In genomic region chr16:29813411-29814038, GRCm38 (mm10) we compare ENCODE assay signal across 8 mouse cellular contexts.
DNase-seq lines count a peak whose midpoint lies in the region; ATAC-seq and TF ChIP-seq lines count a peak whose summit lies in the region.

No protein-coding gene starts in this region.

- ATAC-seq in activated CD4-positive, CD25-positive, alpha-beta regulatory T cell, adult 4 months, result no peak

- DNase-seq in urinary bladder, adult 18-20 months (ENCODE audit: low spot score in 2 of 2), result peak; percentile 27 to 52
- DNase-seq in urinary bladder, postnatal 4 days (ENCODE audit: low spot score in 2 of 2), result no peak
- peak; percentile 45 for DNase-seq in gastrocnemius, postnatal 25 days
- DNase-seq in layer of hippocampus, adult 9-11 months, result peak; percentile 52
- DNase-seq in mesoderm, embryonic 11.5 days (ENCODE audit: low read depth, low spot score), result peak; percentile 45

- WGBS in small intestine, adult 2 months, result 4% methylated on average over 31 of the region's 31 CpGs

- H3K36me3 ChIP-seq in small intestine, adult 2 months (ENCODE audit: control insufficient read depth, insufficient read depth, low read length), result no peaks in the 10 kb centered on the region

- peak overlapping the region; percentile 93 for H3K27ac ChIP-seq in cortical plate, adult 2 months (ENCODE audit: insufficient read depth, low read length)
- H3K27ac ChIP-seq in small intestine, adult 2 months (ENCODE audit: insufficient read depth, low read depth, low read length), result peak overlapping the region; percentile 55

- no peaks in the 10 kb centered on the region for H3K27me3 ChIP-seq in small intestine, adult 2 months (ENCODE audit: control insufficient read depth, insufficient read depth, low read length)

- H3K4me1 ChIP-seq in cortical plate, adult 2 months (ENCODE audit: control insufficient read depth, insufficient read depth, low read length), result peaks cover 8% of the 10 kb centered on the region
- H3K4me1 ChIP-seq in small intestine, adult 2 months (ENCODE audit: control insufficient read depth, insufficient read depth, insufficient read length, low read length), result peaks cover 42% of the 10 kb centered on the region

- TF ChIP-seq POLR2A in cortical plate, adult 2 months (IDR thresholded peaks at IDR 0.05; ENCODE audit: extremely low read depth, insufficient read depth, low read length), result peak; percentile 18; the same call in 1 of the 2 replicates
- TF ChIP-seq POLR2A in small intestine, adult 2 months (IDR thresholded peaks at IDR 0.05; ENCODE audit: low read depth, low read length), result no peak

- H3K4me3 ChIP-seq in cortical plate, adult 2 months (ENCODE audit: insufficient read depth, low read length), result peak overlapping the region; percentile 39
- H3K4me3 ChIP-seq in small intestine, adult 2 months (ENCODE audit: low read depth, low read length), result peak overlapping the region; percentile 65

- TF ChIP-seq CTCF in cortical plate, adult 2 months (IDR thresholded peaks at IDR 0.05; ENCODE audit: extremely low read depth, insufficient read depth, low read length), result no peak
- TF ChIP-seq CTCF in small intestine, adult 2 months (IDR thresholded peaks at IDR 0.05; ENCODE audit: extremely low read depth, insufficient read length, insufficient replicate concordance, low read depth, low read length), result no peak

Comparison
In these comparisons a context has a peak if more than half of its experiments do, and no peak if none do; other contexts are left out.
1. DNase-seq: peak in urinary bladder, adult 18-20 months (2 of 2), gastrocnemius, postnatal 25 days (single experiment), layer of hippocampus, adult 9-11 months (single experiment) and mesoderm, embryonic 11.5 days (single experiment); none in urinary bladder, postnatal 4 days (0 of 2).